Mouse (Mus musculus) megakaryocyte, embryonic 14.5 days (primary cell): Measurements from ENCODE around the gene Gm17509. TPM values are rescaled to one million over a fixed set of nuclear protein-coding genes. Genes with fewer than 3 reads are reported as not detected.

Experiments used
- H3K27me3 ChIP-seq: replicated peaks from 2 replicates; pipeline ENCODE3; 2012; ENCODE audit warnings: inconsistent platforms
- H3K36me3 ChIP-seq: replicated peaks from 2 replicates; pipeline ENCODE3; 2012; ENCODE audit warnings: low read length, inconsistent platforms, mixed read lengths
- H3K4me1 ChIP-seq: 2 replicates; pipeline ENCODE4 v1.6.1; 2012; ENCODE audit warnings: inconsistent platforms
- H3K4me3 ChIP-seq: replicated peaks from 2 replicates; pipeline ENCODE3; 2012; ENCODE audit warnings: moderate library complexity, mild to moderate bottlenecking, inconsistent platforms
- H3K9me3 ChIP-seq: 2 replicates; pipeline ENCODE4 v1.6.1; 2012; ENCODE audit warnings: inconsistent platforms
- FLI1 ChIP-seq: IDR thresholded peaks from 2 replicates; pipeline ENCODE4 v1.6.1; 2012; ENCODE audit warnings: low read length, inconsistent platforms, mixed read lengths
- GATA1 ChIP-seq: IDR thresholded peaks from 3 replicates; pipeline ENCODE4 v1.6.1; 2012; ENCODE audit warnings: mixed read lengths, low read length, inconsistent platforms, borderline replicate concordance
- polyA plus RNA-seq: library from polyadenylated mRNA; stranded (reverse); fragments of >175 nt; gene quantifications from 2 replicates; pipeline ENCODE4 v1.2.3, GENCODE M21; 2012; ENCODE audit warnings: low replicate concordance; ENCODE audit not compliant: insufficient read depth

Gene Gm17509
- polyA plus RNA-seq, 1 experiment: 0.03 TPM

DNA sequence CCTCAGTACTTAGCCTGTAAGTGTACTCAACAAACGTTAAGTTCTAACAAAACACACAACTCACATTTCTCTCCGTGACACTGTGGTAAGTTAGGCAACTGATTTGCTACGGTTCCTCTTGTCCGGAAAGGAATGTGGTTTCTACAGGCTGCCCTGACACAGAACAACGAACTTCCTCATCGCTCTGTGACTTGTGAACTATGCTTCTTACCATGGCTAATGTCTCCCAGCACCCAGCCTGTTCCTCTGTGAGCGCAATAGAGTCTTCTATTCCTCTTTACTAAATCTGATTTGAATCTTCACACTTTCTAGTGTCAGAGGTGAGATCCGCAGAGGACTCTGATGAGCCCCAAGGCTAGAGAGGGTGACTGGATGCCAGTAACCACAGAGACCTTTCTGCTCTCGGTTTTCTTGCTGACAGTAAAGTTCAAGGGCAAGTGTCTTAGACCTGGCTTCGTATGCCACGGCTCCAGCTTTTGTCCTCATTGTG, 9.4 kb downstream of the Gm17509 start:
- TF ChIP-seq FLI1: no peak
- no peak for TF ChIP-seq GATA1
- H3K36me3 ChIP-seq: no peaks in the 10 kb centered on the region
- H3K9me3 ChIP-seq: no peaks in the 10 kb centered on the region
- H3K4me1 ChIP-seq: peaks cover 22% of the 10 kb centered on the region
- H3K27me3 ChIP-seq: peaks cover 9% of the 10 kb centered on the region
- H3K4me3 ChIP-seq: peak overlapping the region; percentile 78

- H3K4me3 ChIP-seq: no peak within 1 kb of the TSS
- TF ChIP-seq GATA1 (no peak), FLI1 (no peak)
- H3K27me3 ChIP-seq: peaks cover 13% of the 10 kb centered on the region
- no peaks in the 10 kb centered on the region for H3K9me3 ChIP-seq
- no peaks in the 10 kb centered on the region for H3K36me3 ChIP-seq
- H3K4me1 ChIP-seq: peaks cover 24% of the 10 kb centered on the region
Measured at GRCm38 (mm10) chr13:117208236-117208635, 12.6 kb downstream of the Gm17509 start, which contains the start of gene Emb. TSS of gene Emb (plus strand) at chr13:117208536.

- Histone ChIP-seq H3K4me1 (peaks cover 9% of the 10 kb centered on the region), H3K36me3 (no peaks in the 10 kb centered on the region), H3K4me3 (no peak overlapping the region), H3K9me3 (no peaks in the 10 kb centered on the region), H3K27me3 (peaks cover 13% of the 10 kb centered on the region)
- TF ChIP-seq FLI1 (no peak), GATA1 (no peak)
Measured at GRCm38 (mm10) chr13:117206066-117206465, 14.8 kb downstream of the Gm17509 start.

DNA sequence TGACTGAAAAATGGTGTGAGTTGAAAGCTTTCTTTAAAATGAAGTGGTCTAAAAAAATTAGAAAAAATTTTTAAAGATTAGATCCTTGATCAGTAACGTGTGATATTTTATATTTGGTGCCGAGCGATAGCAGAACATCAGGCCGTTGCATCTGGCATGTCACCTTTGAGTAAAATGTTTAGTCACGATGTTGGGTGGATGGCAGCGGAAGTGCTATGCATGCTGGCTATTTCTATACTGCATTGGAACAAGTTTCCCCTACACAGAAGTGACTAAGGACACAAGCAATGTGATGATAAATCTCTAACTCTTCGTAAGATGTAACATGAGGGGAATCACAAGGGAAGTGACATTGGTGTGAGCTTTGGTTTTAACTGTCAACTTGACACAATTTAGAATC, 16.2 kb downstream of the Gm17509 start:
- Histone ChIP-seq H3K9me3 (no peaks in the 10 kb centered on the region), H3K4me3 (no peak overlapping the region), H3K27me3 (peaks cover 16% of the 10 kb centered on the region), H3K4me1 (peaks cover 6% of the 10 kb centered on the region), H3K36me3 (no peaks in the 10 kb centered on the region)
- TF ChIP-seq FLI1 (no peak), GATA1 (no peak)

GRCm38 (mm10) chr13:117202755-117203471, 18.0 kb downstream of the Gm17509 start:
- no peaks in the 10 kb centered on the region for H3K9me3 ChIP-seq
- H3K27me3 ChIP-seq: peaks cover 10% of the 10 kb centered on the region
- no peak for TF ChIP-seq FLI1
- TF ChIP-seq GATA1: no peak
- peak overlapping the region; percentile 29 for H3K4me3 ChIP-seq
- peaks cover 6% of the 10 kb centered on the region for H3K4me1 ChIP-seq
- H3K36me3 ChIP-seq: no peaks in the 10 kb centered on the region

GRCm38 (mm10) chr13:117198402-117199083, 22.3 kb downstream of the Gm17509 start:
- Histone ChIP-seq H3K9me3 (no peaks in the 10 kb centered on the region), H3K27me3 (peaks cover 3% of the 10 kb centered on the region), H3K4me1 (peaks cover 12% of the 10 kb centered on the region), H3K4me3 (no peak overlapping the region), H3K36me3 (no peaks in the 10 kb centered on the region)
- TF ChIP-seq GATA1 (no peak), FLI1 (no peak)

- no peak for TF ChIP-seq FLI1
- no peak for TF ChIP-seq GATA1
- H3K4me1 ChIP-seq: peaks cover 14% of the 10 kb centered on the region
- no peak overlapping the region for H3K4me3 ChIP-seq
- H3K9me3 ChIP-seq: no peaks in the 10 kb centered on the region
- peaks cover 3% of the 10 kb centered on the region for H3K27me3 ChIP-seq
- no peaks in the 10 kb centered on the region for H3K36me3 ChIP-seq
Measured at GRCm38 (mm10) chr13:117197666-117198065, 23.2 kb downstream of the Gm17509 start.

DNA sequence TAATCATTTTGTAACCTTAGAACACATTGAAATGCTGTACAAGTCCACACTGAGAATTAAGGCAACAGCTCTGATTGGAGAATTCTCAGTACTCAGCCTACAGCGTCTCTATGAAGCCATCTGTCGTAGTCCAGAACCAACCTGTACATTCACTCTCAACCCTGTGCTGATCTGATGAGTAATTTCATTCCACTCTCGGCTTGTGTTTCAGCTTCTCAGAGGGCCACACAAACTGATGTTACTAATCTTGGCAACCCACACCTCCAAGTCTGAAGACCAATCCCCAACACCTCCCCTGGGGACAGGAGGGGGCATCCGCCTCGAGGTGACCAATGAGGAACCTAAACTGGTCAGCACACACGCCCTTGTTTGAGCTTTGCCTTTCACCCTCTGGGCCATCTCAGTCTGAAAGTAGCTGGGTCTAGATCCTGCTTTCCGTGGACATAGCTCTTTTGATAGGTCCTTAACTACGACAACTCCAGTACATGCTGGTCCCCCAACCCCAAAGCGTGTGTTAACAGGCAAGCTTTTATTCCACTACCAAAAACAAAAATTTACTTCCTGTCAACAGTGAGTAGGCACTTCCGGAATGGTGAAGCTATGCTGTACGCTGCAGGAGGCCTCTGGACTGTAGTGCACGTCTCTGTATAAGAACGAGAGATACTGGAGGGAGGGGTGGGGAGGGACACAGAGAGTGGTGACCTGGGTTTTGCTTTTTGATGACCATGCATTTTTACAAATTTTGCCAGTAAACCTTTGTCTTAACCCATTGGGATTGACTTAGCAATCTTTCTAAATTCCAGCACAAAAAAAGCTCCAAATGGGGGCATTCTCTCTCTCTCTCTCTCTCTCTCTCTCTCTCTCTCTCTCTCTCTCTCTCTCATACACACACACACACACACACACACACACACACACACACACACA, 25.0 kb downstream of the Gm17509 start:
- Histone ChIP-seq H3K4me1 (peaks cover 13% of the 10 kb centered on the region), H3K9me3 (no peaks in the 10 kb centered on the region), H3K4me3 (peak overlapping the region; percentile 53), H3K27me3 (peaks cover 3% of the 10 kb centered on the region), H3K36me3 (no peaks in the 10 kb centered on the region)
- TF ChIP-seq FLI1: no peak
- no peak for TF ChIP-seq GATA1

- no peaks in the 10 kb centered on the region for H3K9me3 ChIP-seq
- no peak for TF ChIP-seq GATA1
- no peak for TF ChIP-seq FLI1
Measured at GRCm38 (mm10) chr13:117193422-117193983, 27.4 kb downstream of the Gm17509 start.

GRCm38 (mm10) chr13:117192161-117192560, 28.7 kb downstream of the Gm17509 start:
- Histone ChIP-seq H3K4me3 (no peak overlapping the region), H3K4me1 (peaks cover 13% of the 10 kb centered on the region), H3K36me3 (no peaks in the 10 kb centered on the region), H3K9me3 (no peaks in the 10 kb centered on the region), H3K27me3 (no peaks in the 10 kb centered on the region)
- TF ChIP-seq GATA1: no peak
- no peak for TF ChIP-seq FLI1

More at GRCm38 (mm10) chr13:117193422-117193983, 27.4 kb downstream of the Gm17509 start:
- peak overlapping the region; percentile 76 for H3K4me3 ChIP-seq
- no peaks in the 10 kb centered on the region for H3K36me3 ChIP-seq
- H3K4me1 ChIP-seq: peaks cover 13% of the 10 kb centered on the region
- no peaks in the 10 kb centered on the region for H3K27me3 ChIP-seq
